Mouse (Mus musculus): ENCODE results near the gene Syndig1.

GRCm38 (mm10) chr2:149927481-149927880 lies 98.5 kb downstream of the Syndig1 start:
- no peak for TF ChIP-seq FLI1 (IDR thresholded peaks at IDR 0.05; ENCODE audit: low read length)
- no peak for TF ChIP-seq GATA1 (IDR thresholded peaks at IDR 0.05; ENCODE audit: borderline replicate concordance, low read length)
